Mouse (Mus musculus): ENCODE measurements around the gene Ms4a14. TPM values are rescaled to one million over a fixed set of nuclear protein-coding genes. Genes with fewer than 3 reads are reported as not detected.
"Not testable (repeated sequence)": the region's sequence is repeated elsewhere in the genome, so short reads cannot be mapped to it uniquely, and the experiment has no call there.

Gene Ms4a14
- polyA plus RNA-seq, 1 experiment from 2014 or later: 0.07 TPM

DNA sequence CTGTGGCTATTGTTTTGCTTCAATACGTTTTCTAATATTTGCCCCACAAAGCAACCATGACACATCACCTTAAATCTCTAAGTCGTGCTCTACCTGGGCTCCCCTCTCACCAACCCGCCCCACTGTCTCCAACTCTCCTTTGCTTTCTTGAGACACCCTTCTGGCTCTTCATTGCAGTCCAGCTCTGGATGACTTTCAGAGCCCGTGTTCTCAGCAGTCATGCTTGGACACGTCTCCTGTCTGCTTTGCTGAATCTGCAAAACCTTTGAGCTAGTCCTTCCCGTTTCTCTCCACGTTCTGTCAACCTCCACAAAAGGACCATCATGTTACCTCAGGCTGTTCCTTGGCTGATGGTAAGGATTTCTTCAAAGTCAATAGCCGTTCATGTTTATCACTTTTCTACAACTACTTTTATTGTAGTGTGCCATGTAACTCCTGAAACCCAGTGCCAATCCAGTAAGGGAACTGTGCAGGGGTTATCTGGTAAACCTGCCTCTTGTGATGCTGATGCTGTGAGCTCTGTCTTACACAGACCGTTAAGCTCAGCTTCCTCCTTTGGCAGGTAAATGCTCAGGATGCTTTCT is 49.6 kb downstream of the Ms4a14 start:
- no peaks in the 10 kb centered on the region for H3K36me3 ChIP-seq (ENCODE audit: insufficient read depth, low read length)
- no peak for ATAC-seq (replicated peaks; ENCODE audit: low FRiP score, low read depth)
- WGBS: 85% methylated on average over 9 of the region's 9 CpGs
- no peaks in the 10 kb centered on the region for H3K9me3 ChIP-seq (replicated peaks; ENCODE audit: low read length)
- H3K9ac ChIP-seq (ENCODE audit: low read depth, low read length): no peak overlapping the region
- no peaks in the 10 kb centered on the region for H3K27me3 ChIP-seq (ENCODE audit: insufficient read depth, low read length)
- H3K4me1 ChIP-seq (replicated peaks; ENCODE audit: insufficient read depth, low read length): no peaks in the 10 kb centered on the region
- H3K4me3 ChIP-seq (replicated peaks; ENCODE audit: low read depth, low read length): no peak overlapping the region
- H3K27ac ChIP-seq: no peak overlapping the region
- DNase-seq (ENCODE audit: low spot score): no peak
- no peak for TF ChIP-seq CTCF (IDR thresholded peaks at IDR 0.05; ENCODE audit: low read depth)
- no peak overlapping the region for H3K4me2 ChIP-seq (ENCODE audit: low read length)

GRCm38 (mm10) chr19:11263549-11263948 is 50.7 kb downstream of the Ms4a14 start:
- ATAC-seq (replicated peaks; ENCODE audit: low FRiP score, low read depth) (no peak), DNase-seq (ENCODE audit: low spot score) (no peak)
- Histone ChIP-seq H3K9me3 (replicated peaks; ENCODE audit: low read length) (no peaks in the 10 kb centered on the region), H3K27me3 (ENCODE audit: insufficient read depth, low read length) (no peaks in the 10 kb centered on the region), H3K4me3 (replicated peaks; ENCODE audit: low read depth, low read length) (no peak overlapping the region), H3K9ac (ENCODE audit: low read depth, low read length) (no peak overlapping the region), H3K4me2 (ENCODE audit: low read length) (no peak overlapping the region), H3K4me1 (replicated peaks; ENCODE audit: insufficient read depth, low read length) (no peaks in the 10 kb centered on the region), H3K36me3 (ENCODE audit: insufficient read depth, low read length) (no peaks in the 10 kb centered on the region), H3K27ac (no peak overlapping the region)
- no peak for TF ChIP-seq CTCF (IDR thresholded peaks at IDR 0.05; ENCODE audit: low read depth)
- WGBS: 74% methylated on average over 3 of the region's 3 CpGs

DNA sequence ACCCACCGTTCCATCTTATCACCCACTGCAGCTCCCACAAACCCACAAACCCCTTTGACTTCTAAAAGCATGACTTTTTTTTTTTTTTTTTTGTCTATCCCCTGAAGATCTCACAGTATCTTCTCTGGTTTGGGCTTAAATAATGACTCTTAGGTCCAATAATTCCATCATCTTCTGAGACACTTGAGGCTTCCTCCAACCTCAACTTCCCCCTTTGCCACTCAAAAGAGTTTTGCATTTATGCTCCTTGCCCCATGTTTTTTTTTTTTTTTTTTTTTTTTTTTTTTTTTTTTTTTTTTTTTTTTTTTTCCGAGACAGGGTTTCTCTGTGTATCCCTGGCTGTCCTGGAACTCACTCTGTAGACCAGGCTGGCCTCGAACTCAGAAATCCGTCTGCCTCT is 51.3 kb downstream of the Ms4a14 start:
- H3K9me3 ChIP-seq (replicated peaks; ENCODE audit: low read length); H3K4me3 ChIP-seq (replicated peaks; ENCODE audit: low read depth, low read length); H3K27ac ChIP-seq; H3K4me2 ChIP-seq (ENCODE audit: low read length); H3K36me3 ChIP-seq (ENCODE audit: insufficient read depth, low read length); H3K27me3 ChIP-seq (ENCODE audit: insufficient read depth, low read length); ATAC-seq (replicated peaks; ENCODE audit: low FRiP score, low read depth); H3K4me1 ChIP-seq (replicated peaks; ENCODE audit: insufficient read depth, low read length); DNase-seq (ENCODE audit: low spot score); H3K9ac ChIP-seq (ENCODE audit: low read depth, low read length): not testable (repeated sequence)
- WGBS: 68% methylated on average over 4 of the region's 4 CpGs

DNA sequence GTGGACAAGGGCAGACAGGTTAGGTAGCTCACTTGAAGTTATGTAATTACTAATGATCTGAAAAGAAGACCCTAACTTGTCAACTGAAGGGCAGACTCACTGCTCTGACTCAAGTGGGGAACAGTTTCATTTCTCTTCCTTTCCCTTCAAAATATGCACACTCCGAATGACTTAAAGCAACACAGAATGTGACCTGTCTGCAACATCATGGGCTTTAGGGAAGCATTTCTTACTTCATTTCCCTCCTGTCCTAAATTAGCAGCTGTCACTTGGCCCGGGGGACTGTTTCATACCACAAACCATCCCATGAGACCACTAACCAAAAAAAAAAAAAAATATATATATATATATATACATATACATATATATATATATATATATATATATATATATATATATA is 52.7 kb downstream of the Ms4a14 start:
- 81% methylated on average over 2 of the region's 2 CpGs for WGBS
- no peaks in the 10 kb centered on the region for H3K27me3 ChIP-seq (ENCODE audit: insufficient read depth, low read length)
- DNase-seq (ENCODE audit: low spot score) (no peak), ATAC-seq (replicated peaks; ENCODE audit: low FRiP score, low read depth) (no peak)
- no peak for TF ChIP-seq CTCF (IDR thresholded peaks at IDR 0.05; ENCODE audit: low read depth)
- no peak overlapping the region for H3K27ac ChIP-seq
- H3K4me1 ChIP-seq (replicated peaks; ENCODE audit: insufficient read depth, low read length): no peaks in the 10 kb centered on the region
- no peaks in the 10 kb centered on the region for H3K36me3 ChIP-seq (ENCODE audit: insufficient read depth, low read length)
- H3K9ac ChIP-seq (ENCODE audit: low read depth, low read length): no peak overlapping the region
- no peaks in the 10 kb centered on the region for H3K9me3 ChIP-seq (replicated peaks; ENCODE audit: low read length)
- H3K4me3 ChIP-seq (replicated peaks; ENCODE audit: low read depth, low read length): no peak overlapping the region
- H3K4me2 ChIP-seq (ENCODE audit: low read length): no peak overlapping the region

Other genes with a start within 250 kb of the Ms4a14 start
- gene Ms4a8a, start 233.4 kb downstream of the Ms4a14 start, polyA plus RNA-seq (2015; fragmentation: Nextera tagmentation; extraction: Ambion mirVana): not detected in 2 replicates
- not detected in 2 replicates for gene 1700017D01Rik, start 183.6 kb downstream of the Ms4a14 start, polyA plus RNA-seq (2015; fragmentation: Nextera tagmentation; extraction: Ambion mirVana)
- gene 1700025F22Rik, start 149.1 kb downstream of the Ms4a14 start, polyA plus RNA-seq (2015; fragmentation: Nextera tagmentation; extraction: Ambion mirVana): not detected in 2 replicates
- gene Ms4a13, start 117.7 kb downstream of the Ms4a14 start, polyA plus RNA-seq (2015; fragmentation: Nextera tagmentation; extraction: Ambion mirVana): not detected in 2 replicates
- gene Ms4a12, start 82.0 kb downstream of the Ms4a14 start, polyA plus RNA-seq (2015; fragmentation: Nextera tagmentation; extraction: Ambion mirVana): not detected in 2 replicates
- 0.08 and 0.09 TPM in 2 replicates for gene Ms4a1, start 48.2 kb downstream of the Ms4a14 start, polyA plus RNA-seq (2015; fragmentation: Nextera tagmentation; extraction: Ambion mirVana)
- not detected in 2 replicates for gene Ms4a5, start 30.6 kb downstream of the Ms4a14 start, polyA plus RNA-seq (2015; fragmentation: Nextera tagmentation; extraction: Ambion mirVana)
- 9.7 and 11.8 TPM in 2 replicates for gene Ms4a7, start 21.7 kb upstream of the Ms4a14 start, polyA plus RNA-seq (2015; fragmentation: Nextera tagmentation; extraction: Ambion mirVana)
- 3.5 and 3.6 TPM in 2 replicates for gene Ms4a4a, start 61.1 kb upstream of the Ms4a14 start, polyA plus RNA-seq (2015; fragmentation: Nextera tagmentation; extraction: Ambion mirVana)
- 0.73 and 1.7 TPM in 2 replicates for gene Ms4a4c, start 90.3 kb upstream of the Ms4a14 start, polyA plus RNA-seq (2015; fragmentation: Nextera tagmentation; extraction: Ambion mirVana)
- gene Ms4a4b, start 129.1 kb upstream of the Ms4a14 start, polyA plus RNA-seq (2015; fragmentation: Nextera tagmentation; extraction: Ambion mirVana): 0.26 and 0.28 TPM in 2 replicates
- gene Ms4a6c, start 154.9 kb upstream of the Ms4a14 start, polyA plus RNA-seq (2015; fragmentation: Nextera tagmentation; extraction: Ambion mirVana): 5.4 and 7.4 TPM in 2 replicates
- gene Gm8369, start 171.5 kb upstream of the Ms4a14 start, polyA plus RNA-seq (2015; fragmentation: Nextera tagmentation; extraction: Ambion mirVana): 0.09 TPM in 1 of 2 replicates, not detected in the other
- 4.9 and 5.6 TPM in 2 replicates for gene Ms4a6b, start 202.1 kb upstream of the Ms4a14 start, polyA plus RNA-seq (2015; fragmentation: Nextera tagmentation; extraction: Ambion mirVana)
- 0.23 and 0.58 TPM in 2 replicates for gene Ms4a4d, start 222.3 kb upstream of the Ms4a14 start, polyA plus RNA-seq (2015; fragmentation: Nextera tagmentation; extraction: Ambion mirVana)

Data from kidney, postnatal 0 days (tissue).